Mouse (Mus musculus) left cerebral cortex, adult 2 months (tissue): Measurements from ENCODE around the gene Gimap1. TPM values are rescaled to one million over a fixed set of nuclear protein-coding genes. Genes with fewer than 3 reads are reported as not detected.

ENCODE experiments used
- DNase-seq, 2 experiments: peaks; one replicate each; pipeline ENCODE4 v3.0.0; 2021 to 2022; ENCODE audit warnings: low spot score in 2 of 2, mixed read lengths in 1 of 2; ENCODE audit errors: extremely low spot score in 1 of 2
- H3K27ac ChIP-seq: fragments of 200-600 bp; 2 replicates; pipeline ENCODE4 v1.8.1; 2022
- H3K4me3 ChIP-seq: fragments of 200-600 bp; 2 replicates; pipeline ENCODE4 v1.8.1; 2022
- CTCF ChIP-seq: fragments of 200-600 bp; IDR thresholded peaks from 2 replicates; pipeline ENCODE4 v1.8.1; 2022; ENCODE audit warnings: antibody characterized with exemption, mild to moderate bottlenecking, moderate library complexity
- intact Hi-C: fragments of 180-260 bp; cut with DNase I; formaldehyde crosslinking; loops from one replicate; pipeline ENCODE4 v1.15.1; 2025
- total RNA-seq, 2 experiments: library from RNA; stranded (reverse); gene quantifications; 2 replicates each; pipeline ENCODE4 v1.2.3; 2021

Gimap1 gene
- total RNA-seq, 2 experiments from 2014 or later: 1.5 to 3.9 TPM

GRCm38 (mm10) chr6:48770696-48771095, 31.8 kb downstream of the Gimap1 start, which contains the start of gene Gimap3:
TSS of gene Gimap3 (minus strand) at chr6:48770851.
- DNase-seq: no peak
- Histone ChIP-seq H3K27ac (no peak within 1 kb of the TSS), H3K4me3 (no peak within 1 kb of the TSS)
- no peak for TF ChIP-seq CTCF
- intact Hi-C loops: no loop called here

- no peak overlapping the region for H3K4me3 ChIP-seq
- peak; percentile 90 for TF ChIP-seq CTCF
- no peak overlapping the region for H3K27ac ChIP-seq
- intact Hi-C loops: loop anchor here (1.0 to 2.0 kb wide), 4 partner anchors 25 to 595 kb away; partner anchors contain the start of gene Gimap5
- peak; percentile 75 to 83 for DNase-seq
Measured at GRCm38 (mm10) chr6:48772030-48772429, 33.2 kb downstream of the Gimap1 start.

- H3K27ac ChIP-seq: no peak overlapping the region
Measured at GRCm38 (mm10) chr6:48784406-48784805, 45.6 kb downstream of the Gimap1 start.

GRCm38 (mm10) chr6:48785189-48785588, 46.3 kb downstream of the Gimap1 start:
- Histone ChIP-seq H3K27ac (no peak overlapping the region), H3K4me3 (no peak overlapping the region)
- no peak for TF ChIP-seq CTCF
- intact Hi-C loops: no loop called here
- DNase-seq: no peak

More at GRCm38 (mm10) chr6:48784406-48784805, 45.6 kb downstream of the Gimap1 start:
- intact Hi-C loops: no loop called here
- TF ChIP-seq CTCF: no peak
- H3K4me3 ChIP-seq: no peak overlapping the region
- no peak for DNase-seq

- no peak overlapping the region for H3K4me3 ChIP-seq
- no peak for DNase-seq
- intact Hi-C loops: no loop called here
- TF ChIP-seq CTCF: no peak
- no peak overlapping the region for H3K27ac ChIP-seq
Measured at GRCm38 (mm10) chr6:48785601-48786000, 46.7 kb downstream of the Gimap1 start.

GRCm38 (mm10) chr6:48787867-48788266, 49.0 kb downstream of the Gimap1 start:
- no peak for DNase-seq
- TF ChIP-seq CTCF: no peak
- no peak overlapping the region for H3K4me3 ChIP-seq
- intact Hi-C loops: no loop called here
- H3K27ac ChIP-seq: no peak overlapping the region

Other genes starting within 250 kb of the Gimap1 start
- 100 to 1,000 TPM; 411 to 422 TPM for gene Atp6v0e2, start 201.4 kb upstream of the Gimap1 start, total RNA-seq
- 10 to 100 TPM; 35.8 to 36.8 TPM for gene Lrrc61, start 184.3 kb upstream of the Gimap1 start, total RNA-seq
- gene Rarres2, start 166.3 kb upstream of the Gimap1 start, total RNA-seq: 10 to 100 TPM; 12.3 to 12.8 TPM
- not detected for gene Gm45021, start 149.4 kb upstream of the Gimap1 start, total RNA-seq
- gene Repin1, start 145.2 kb upstream of the Gimap1 start, total RNA-seq: 10 to 100 TPM; 56.5 to 58.0 TPM
- not detected for gene Gm44965, start 145.1 kb upstream of the Gimap1 start, total RNA-seq
- gene Zfp775, start 137.0 kb upstream of the Gimap1 start, total RNA-seq: 1 to 10 TPM; 6.3 to 8.3 TPM
- 10 to 100 TPM; 14.9 to 17.1 TPM for gene AI854703, start 112.3 kb upstream of the Gimap1 start, total RNA-seq
- gene Gimap8, start 91.8 kb upstream of the Gimap1 start, total RNA-seq: under 1 TPM; 0.77 to 0.81 TPM
- gene Gimap9, start 62.9 kb upstream of the Gimap1 start, total RNA-seq: under 1 TPM; 0.57 to 0.75 TPM
- under 1 TPM in 1 of 2 experiments, not detected in 1; 0.33 TPM for gene Gimap4, start 54.5 kb upstream of the Gimap1 start, total RNA-seq
- 1 to 10 TPM; 4.9 to 5.1 TPM for gene Gimap6, start 30.8 kb upstream of the Gimap1 start, total RNA-seq
- 1 to 10 TPM in 1 of 2 experiments, not detected in 1; 1.9 TPM for gene Gm28053, start 20.4 kb upstream of the Gimap1 start, total RNA-seq
- not detected for gene Gimap7, start 20.4 kb upstream of the Gimap1 start, total RNA-seq
- 1 to 10 TPM in 1 of 2 experiments, under 1 TPM in 1; 0.81 to 2.1 TPM for gene Gimap5, start 7.1 kb downstream of the Gimap1 start, total RNA-seq
- not detected for gene Gimap3, start 31.8 kb downstream of the Gimap1 start, total RNA-seq
- gene Tmem176a, start 101.9 kb downstream of the Gimap1 start, total RNA-seq: 10 to 100 TPM; 27.9 to 34.0 TPM
- 10 to 100 TPM; 50.5 to 51.6 TPM for gene Tmem176b, start 102.4 kb downstream of the Gimap1 start, total RNA-seq
- not detected for gene Aoc1, start 133.8 kb downstream of the Gimap1 start, total RNA-seq
- gene 1600015I10Rik, start 190.8 kb downstream of the Gimap1 start, total RNA-seq: not detected
- gene Doxl2, start 235.9 kb downstream of the Gimap1 start, total RNA-seq: not detected
- gene Svs1, start 247.8 kb downstream of the Gimap1 start, total RNA-seq: not detected